Comparison of ENCODE assay signal across 19 mouse cellular contexts in genomic region chr11:68203658-68204315, GRCm38 (mm10).
DNase-seq lines count a peak whose midpoint lies in the region; ATAC-seq and TF ChIP-seq lines count a peak whose summit lies in the region.
"Had no signal": no experiment of that assay in that cellular context is flagged by ENCODE, and none has a peak within 500 bp of the region (broad histone marks: within the 10 kb centered on the region; RNA-seq: fewer than 3 reads in every experiment).

No protein-coding gene starts in this region.

- TF ChIP-seq EP300 in MEL (IDR thresholded peaks at IDR 0.05; ENCODE audit: low read depth in 1 of 2, low read length in 2 of 2), result no peak

- no peak for TF ChIP-seq POLR2A in MEL (IDR thresholded peaks at IDR 0.05; ENCODE audit: control insufficient read depth in 1 of 2, insufficient read depth in 1 of 2, low read depth in 1 of 2, low read length in 2 of 2, poor library complexity in 1 of 2)

- no peak for TF ChIP-seq CTCF in MEL (IDR thresholded peaks at IDR 0.05 in 2 of 3, conservative IDR thresholded peaks at IDR 0.05 in 1 of 3; ENCODE audit: control insufficient read depth in 1 of 3, insufficient read depth in 1 of 3, low read depth in 2 of 3, low read length in 3 of 3, poor library complexity in 1 of 3, severe bottlenecking in 1 of 3)

- no peaks in the 10 kb centered on the region for H3K36me3 ChIP-seq in forebrain, embryonic 12.5 days (replicated peaks)
- H3K36me3 ChIP-seq in forebrain, embryonic 11.5 days (ENCODE audit: control insufficient read depth, insufficient read depth, low read length), result no peaks in the 10 kb centered on the region
- peaks cover 3% of the 10 kb centered on the region; the same call in 1 of the 2 replicates for H3K36me3 ChIP-seq in hindbrain, embryonic 13.5 days
- H3K36me3 ChIP-seq in hindbrain, embryonic 11.5 days (ENCODE audit: control insufficient read depth, insufficient read depth, low read length), result no peaks in the 10 kb centered on the region; the same call in 1 of the 2 replicates
- no peaks in the 10 kb centered on the region for H3K36me3 ChIP-seq in MEL (ENCODE audit: control insufficient read depth in 1 of 2, insufficient read depth in 2 of 2, low read length in 2 of 2)
- H3K36me3 ChIP-seq in neural tube, embryonic 13.5 days, result no peaks in the 10 kb centered on the region
- H3K36me3 ChIP-seq: forebrain, embryonic 15.5 days; limb, embryonic 13.5 days; liver, embryonic 15.5 days had no signal

- WGBS in forebrain, embryonic 12.5 days, result 80% methylated on average over 10 of the region's 10 CpGs
- WGBS in forebrain, embryonic 11.5 days, result 84% methylated on average over 10 of the region's 10 CpGs
- 60% methylated on average over 10 of the region's 10 CpGs for WGBS in hindbrain, embryonic 13.5 days
- 74% methylated on average over 10 of the region's 10 CpGs for WGBS in hindbrain, embryonic 11.5 days
- WGBS in neural tube, embryonic 13.5 days, result 28% methylated on average over 10 of the region's 10 CpGs

- no peaks in the 10 kb centered on the region for H3K79me2 ChIP-seq in MEL (ENCODE audit: control insufficient read depth, insufficient read depth, low read length, poor library complexity)

- peaks cover 17% of the 10 kb centered on the region for H3K4me1 ChIP-seq in forebrain, embryonic 12.5 days
- peaks cover 7% of the 10 kb centered on the region; the same call in 1 of the 2 replicates for H3K4me1 ChIP-seq in forebrain, embryonic 11.5 days (replicated peaks; ENCODE audit: control insufficient read depth, insufficient read depth, low read length)
- H3K4me1 ChIP-seq in hindbrain, embryonic 13.5 days (replicated peaks), result peaks cover 53% of the 10 kb centered on the region
- H3K4me1 ChIP-seq in hindbrain, embryonic 11.5 days (replicated peaks; ENCODE audit: control insufficient read depth, insufficient read depth, low read length), result peaks cover 3% of the 10 kb centered on the region
- peaks cover 0 to 5% of the 10 kb centered on the region in 2 experiments; a peak in 2 of 4 replicates for H3K4me1 ChIP-seq in MEL (ENCODE audit: control insufficient read depth in 1 of 2, insufficient read depth in 2 of 2, low read length in 2 of 2)
- H3K4me1 ChIP-seq in neural tube, embryonic 13.5 days (replicated peaks), result peaks cover 48% of the 10 kb centered on the region
- H3K4me1 ChIP-seq: liver, embryonic 15.5 days had no signal

- no peak overlapping the region for H3K4me3 ChIP-seq in forebrain, embryonic 12.5 days (replicated peaks)
- H3K4me3 ChIP-seq in forebrain, embryonic 11.5 days (ENCODE audit: low read depth, low read length), result no peak overlapping the region
- H3K4me3 ChIP-seq in hindbrain, embryonic 13.5 days, result no peak overlapping the region
- no peak overlapping the region for H3K4me3 ChIP-seq in hindbrain, embryonic 11.5 days (ENCODE audit: low read depth, low read length)
- H3K4me3 ChIP-seq in MEL (ENCODE audit: control insufficient read depth in 1 of 2, insufficient read depth in 1 of 2, low read depth in 2 of 2, low read length in 2 of 2), result no peak overlapping the region
- H3K4me3 ChIP-seq in neural tube, embryonic 13.5 days, result no peak overlapping the region
- H3K4me3 ChIP-seq: forebrain, embryonic 15.5 days; limb, embryonic 13.5 days; liver, embryonic 15.5 days had no signal

- 0 out of 2 replicates have a peak overlapping the region, but pooled peaks have one; percentile 19 for H3K27ac ChIP-seq in forebrain, embryonic 12.5 days
- no peak overlapping the region for H3K27ac ChIP-seq in forebrain, embryonic 11.5 days (ENCODE audit: low read depth, low read length)
- peak overlapping the region; percentile 52 for H3K27ac ChIP-seq in hindbrain, embryonic 13.5 days
- no peak overlapping the region for H3K27ac ChIP-seq in hindbrain, embryonic 11.5 days (ENCODE audit: low read depth, low read length)
- no peak overlapping the region for H3K27ac ChIP-seq in MEL (ENCODE audit: control insufficient read depth, low read depth, low read length)
- peak overlapping the region; percentile 49; the same call in 1 of the 2 replicates for H3K27ac ChIP-seq in neural tube, embryonic 13.5 days (replicated peaks)
- H3K27ac ChIP-seq: forebrain, embryonic 15.5 days; limb, embryonic 13.5 days; liver, embryonic 15.5 days had no signal

- H3K4me2 ChIP-seq in forebrain, embryonic 12.5 days, result no peak overlapping the region
- no peak overlapping the region for H3K4me2 ChIP-seq in forebrain, embryonic 11.5 days (ENCODE audit: low read depth, low read length, severe bottlenecking)
- no peak overlapping the region for H3K4me2 ChIP-seq in hindbrain, embryonic 13.5 days
- H3K4me2 ChIP-seq in hindbrain, embryonic 11.5 days (replicated peaks; ENCODE audit: low read depth, low read length), result no peak overlapping the region
- no peak overlapping the region for H3K4me2 ChIP-seq in neural tube, embryonic 13.5 days
- H3K4me2 ChIP-seq: forebrain, embryonic 15.5 days; limb, embryonic 13.5 days; liver, embryonic 15.5 days had no signal

- ATAC-seq in forebrain, embryonic 12.5 days (ENCODE audit: low FRiP score), result no peak
- ATAC-seq in forebrain, embryonic 11.5 days (replicated peaks; ENCODE audit: low FRiP score), result no peak
- no peak for ATAC-seq in hindbrain, embryonic 13.5 days (ENCODE audit: low FRiP score)
- no peak for ATAC-seq in hindbrain, embryonic 11.5 days (ENCODE audit: low FRiP score)
- ATAC-seq in neural tube, embryonic 13.5 days (ENCODE audit: low read depth), result peak; percentile 41; the same call in 1 of the 2 replicates
- no peak for ATAC-seq in monocyte, adult 5-6 weeks (replicated peaks; ENCODE audit: insufficient number of reproducible peaks, low FRiP score, low TSS enrichment, poor library complexity, severe bottlenecking)
- ATAC-seq: forebrain, embryonic 15.5 days had no signal

- no peak for TF ChIP-seq RAD21 in MEL (IDR thresholded peaks at IDR 0.05; ENCODE audit: low read depth, low read length)

- H3K9ac ChIP-seq in forebrain, embryonic 12.5 days, result no peak overlapping the region
- H3K9ac ChIP-seq in forebrain, embryonic 11.5 days (ENCODE audit: low read length), result no peak overlapping the region
- no peak overlapping the region; the same call in 1 of the 2 replicates for H3K9ac ChIP-seq in hindbrain, embryonic 13.5 days
- H3K9ac ChIP-seq in hindbrain, embryonic 11.5 days (ENCODE audit: low read depth, low read length), result no peak overlapping the region
- no peak overlapping the region for H3K9ac ChIP-seq in MEL (ENCODE audit: control insufficient read depth, low read depth, low read length, poor library complexity, severe bottlenecking)
- no peak overlapping the region for H3K9ac ChIP-seq in neural tube, embryonic 13.5 days
- H3K9ac ChIP-seq: forebrain, embryonic 15.5 days; limb, embryonic 13.5 days; liver, embryonic 15.5 days had no signal

- H3K9me3 ChIP-seq in forebrain, embryonic 12.5 days, result no peaks in the 10 kb centered on the region
- no peaks in the 10 kb centered on the region for H3K9me3 ChIP-seq in forebrain, embryonic 11.5 days (ENCODE audit: control insufficient read depth, low read length)
- H3K9me3 ChIP-seq in hindbrain, embryonic 13.5 days, result no peaks in the 10 kb centered on the region
- no peaks in the 10 kb centered on the region for H3K9me3 ChIP-seq in hindbrain, embryonic 11.5 days (ENCODE audit: control insufficient read depth, low read length)
- H3K9me3 ChIP-seq in MEL (replicated peaks; ENCODE audit: insufficient read depth, low read length), result no peaks in the 10 kb centered on the region
- H3K9me3 ChIP-seq in neural tube, embryonic 13.5 days, result no peaks in the 10 kb centered on the region
- H3K9me3 ChIP-seq: forebrain, embryonic 15.5 days; limb, embryonic 13.5 days; liver, embryonic 15.5 days had no signal

- H3K27me3 ChIP-seq in forebrain, embryonic 12.5 days, result peaks cover 3% of the 10 kb centered on the region; the same call in 1 of the 2 replicates
- no peaks in the 10 kb centered on the region for H3K27me3 ChIP-seq in forebrain, embryonic 11.5 days (ENCODE audit: control insufficient read depth, insufficient read depth, low read length)
- H3K27me3 ChIP-seq in hindbrain, embryonic 13.5 days, result no peaks in the 10 kb centered on the region
- no peaks in the 10 kb centered on the region for H3K27me3 ChIP-seq in hindbrain, embryonic 11.5 days (ENCODE audit: control insufficient read depth, insufficient read depth, low read length)
- H3K27me3 ChIP-seq in MEL (ENCODE audit: control insufficient read depth in 1 of 2, insufficient read depth in 2 of 2, low read length in 2 of 2), result no peaks in the 10 kb centered on the region
- H3K27me3 ChIP-seq in neural tube, embryonic 13.5 days, result peaks cover 9% of the 10 kb centered on the region
- H3K27me3 ChIP-seq: forebrain, embryonic 15.5 days; liver, embryonic 15.5 days had no signal

- no peak for DNase-seq in forebrain, embryonic 11.5 days (ENCODE audit: low spot score)
- DNase-seq in hindbrain, embryonic 11.5 days (ENCODE audit: low spot score), result no peak
- peak; percentile 8 for DNase-seq in MEL (ENCODE audit: low read depth, low spot score)
- DNase-seq in right cerebral cortex, postnatal 10 days (ENCODE audit: low spot score in 2 of 2), result no peak
- DNase-seq: adrenal gland, adult 8-10 months; B cell, adult 2 months; cerebellum, adult 9-11 months; embryo, embryonic 11 days; kidney, adult 9 months; kidney, postnatal 4 days; layer of hippocampus, postnatal 36 days; right cerebral cortex, postnatal 4 days had no signal

TF ChIP-seq in MEL, 35 proteins besides CTCF, POLR2A, EP300 and RAD21:
- no peak for TF ChIP-seq ZC3H11A (IDR thresholded peaks at IDR 0.05; ENCODE audit: low read depth, low read length)
- TF ChIP-seq ELF1 (IDR thresholded peaks at IDR 0.05; ENCODE audit: low read depth, low read length), result no peak
- no peak for TF ChIP-seq MYC (IDR thresholded peaks at IDR 0.05; ENCODE audit: low read depth, low read length)
- no peak for TF ChIP-seq MYB (IDR thresholded peaks at IDR 0.05; ENCODE audit: low read depth, low read length)
- TF ChIP-seq CHD1 (IDR thresholded peaks at IDR 0.05; ENCODE audit: low read depth, low read length), result no peak
- no peak for TF ChIP-seq JUND (IDR thresholded peaks at IDR 0.05; ENCODE audit: low read depth, low read length)
- no peak for TF ChIP-seq MAX (IDR thresholded peaks at IDR 0.05; ENCODE audit: low read length)
- no peak for TF ChIP-seq SMC3 (IDR thresholded peaks at IDR 0.05; ENCODE audit: low read depth, low read length)
- TF ChIP-seq MAZ (IDR thresholded peaks at IDR 0.05; ENCODE audit: low read depth, low read length), result no peak

Comparison
In these comparisons a context has a peak if more than half of its experiments do, and no peak if none do; other contexts are left out.
1. H3K27ac ChIP-seq: peak in forebrain, embryonic 12.5 days (single experiment), hindbrain, embryonic 13.5 days (single experiment) and neural tube, embryonic 13.5 days (single experiment); none in forebrain, embryonic 11.5 days (single experiment), hindbrain, embryonic 11.5 days (single experiment) and MEL (single experiment).